Mouse (Mus musculus) 416B (cell line): Measurements from ENCODE around the gene 4933409G03Rik.
"Not testable (repeated sequence)": the region's sequence is repeated elsewhere in the genome, so short reads cannot be mapped to it uniquely, and the experiment has no call there.

Experiments used
- DNase-seq: peaks from one replicate; pipeline ENCODE4 v3.0.0; 2011; ENCODE audit warnings: low read depth

4933409G03Rik gene

GRCm38 (mm10) chr2:68582113-68582512, at the start of gene 4933409G03Rik:
Gene 4933409G03Rik, plus strand, starts transcription at chr2:68582413.
- no peak for DNase-seq

- DNase-seq, result no peak
These were observed 38.0 kb upstream of the 4933409G03Rik start for GRCm38 (mm10) chr2:68544190-68544589.

GRCm38 (mm10) chr2:68560821-68561220, 21.4 kb upstream of the 4933409G03Rik start:
- DNase-seq, result no peak

GRCm38 (mm10) chr2:68563331-68563730, 18.9 kb upstream of the 4933409G03Rik start:
- peak; percentile 62 for DNase-seq

- DNase-seq, result no peak
These were observed 13.9 kb upstream of the 4933409G03Rik start for GRCm38 (mm10) chr2:68568361-68568760.

GRCm38 (mm10) chr2:68572340-68572739, 9.9 kb upstream of the 4933409G03Rik start:
- DNase-seq, result peak; percentile 65

- DNase-seq, result no peak
These were observed 10.6 kb downstream of the 4933409G03Rik start for GRCm38 (mm10) chr2:68592765-68593164.

- DNase-seq, result not testable (repeated sequence)
These were observed 74.0 kb downstream of the 4933409G03Rik start, which contains the start of gene 4932414N04Rik for GRCm38 (mm10) chr2:68656186-68656585. Gene 4932414N04Rik, plus strand, starts transcription at chr2:68656486.
